Mouse (Mus musculus) cerebellum, adult 2 months (tissue): ENCODE measurements at regions not wholly inside any gene's neighbourhood (a gene's known extent, or its start where the extent isn't known, plus 50 kb on each side); places are given as distances from the start of the nearest gene placed in this dataset.

Source experiments
- CTCF ChIP-seq: fragments of 200-500 bp; IDR thresholded peaks from 2 replicates; pipeline ENCODE4 v1.5.1; 2011; ENCODE audit warnings: low read depth, mild to moderate bottlenecking, control low read depth, low read length, moderate library complexity, borderline replicate concordance; ENCODE audit not compliant: insufficient read depth
- POLR2A ChIP-seq: fragments of 200-500 bp; IDR thresholded peaks from 2 replicates; pipeline ENCODE4 v1.6.1; 2011; ENCODE audit warnings: low read length, control low read depth, borderline replicate concordance; ENCODE audit not compliant: insufficient read depth

GRCm38 (mm10) chr8:24310893-24311292, 414.8 kb downstream of the Adam3 start:
- TF ChIP-seq POLR2A (no peak), CTCF (no peak)
